Mouse (Mus musculus) thymus, postnatal 14 days (tissue): Measurements from ENCODE around the gene Fgfr4.

Source experiments
- DNase-seq: peaks from one replicate; pipeline ENCODE4 v3.0.0; 2021

Fgfr4 gene

GRCm38 (mm10) chr13:55152621-55153415 is at the start of gene Fgfr4:
Gene Fgfr4, plus strand, starts transcription at chr13:55152640.
- peak; percentile 16 for DNase-seq

GRCm38 (mm10) chr13:55103351-55103750 is 49.1 kb upstream of the Fgfr4 start:
- DNase-seq, result no peak

- peak; percentile 97 for DNase-seq
These were observed 47.1 kb upstream of the Fgfr4 start, which contains the start of gene Zfp346 for GRCm38 (mm10) chr13:55105045-55105952. Gene Zfp346, plus strand, starts transcription at chr13:55105311.

GRCm38 (mm10) chr13:55105953-55106691 is 46.3 kb upstream of the Fgfr4 start:
- peak; percentile 17 for DNase-seq

- DNase-seq, result no peak
These were observed 45.3 kb upstream of the Fgfr4 start for GRCm38 (mm10) chr13:55107116-55107515.

- DNase-seq, result no peak
These were observed 44.7 kb upstream of the Fgfr4 start for GRCm38 (mm10) chr13:55107694-55108093.

- DNase-seq, result no peak
These were observed 38.1 kb upstream of the Fgfr4 start for GRCm38 (mm10) chr13:55114375-55114774.

GRCm38 (mm10) chr13:55124903-55125302 is 27.5 kb upstream of the Fgfr4 start:
- no peak for DNase-seq

- DNase-seq, result no peak
These were observed 19.0 kb upstream of the Fgfr4 start, which contains the start of gene Gm17617 for GRCm38 (mm10) chr13:55133448-55133847. Gene Gm17617, minus strand, starts transcription at chr13:55133548.

- no peak for DNase-seq
These were observed 17.1 kb upstream of the Fgfr4 start for GRCm38 (mm10) chr13:55135382-55135781.

GRCm38 (mm10) chr13:55140271-55140670 is 12.2 kb upstream of the Fgfr4 start:
- no peak for DNase-seq

GRCm38 (mm10) chr13:55153951-55154350 is 1.5 kb downstream of the Fgfr4 start:
- no peak for DNase-seq

GRCm38 (mm10) chr13:55162365-55162764 is 9.9 kb downstream of the Fgfr4 start:
- DNase-seq, result no peak

- DNase-seq, result no peak
These were observed 11.1 kb downstream of the Fgfr4 start for GRCm38 (mm10) chr13:55163553-55163952.

GRCm38 (mm10) chr13:55165831-55166339 is 13.4 kb downstream of the Fgfr4 start:
- no peak for DNase-seq

- no peak for DNase-seq
These were observed 14.6 kb downstream of the Fgfr4 start for GRCm38 (mm10) chr13:55166806-55167725.

- no peak for DNase-seq
These were observed 15.4 kb downstream of the Fgfr4 start for GRCm38 (mm10) chr13:55167798-55168197.

GRCm38 (mm10) chr13:55168255-55168654 is 15.8 kb downstream of the Fgfr4 start:
- no peak for DNase-seq

- no peak for DNase-seq
These were observed 16.5 kb downstream of the Fgfr4 start for GRCm38 (mm10) chr13:55168958-55169369.

GRCm38 (mm10) chr13:55171517-55172335 is 19.3 kb downstream of the Fgfr4 start:
- DNase-seq, result no peak
